Mouse (Mus musculus) liver, adult 2 months (tissue): ENCODE measurements around the gene Tango6.

ENCODE experiments used
- CTCF ChIP-seq: fragments of 200-500 bp; IDR thresholded peaks from 2 replicates; pipeline ENCODE4 v1.5.1; 2011; ENCODE audit warnings: low read depth, low read length, control low read depth
- POLR2A ChIP-seq: fragments of 200-500 bp; IDR thresholded peaks from 2 replicates; pipeline ENCODE4 v1.6.1; 2011; ENCODE audit warnings: low read length, control low read depth; ENCODE audit not compliant: insufficient read depth; ENCODE audit errors: extremely low read depth

DNA sequence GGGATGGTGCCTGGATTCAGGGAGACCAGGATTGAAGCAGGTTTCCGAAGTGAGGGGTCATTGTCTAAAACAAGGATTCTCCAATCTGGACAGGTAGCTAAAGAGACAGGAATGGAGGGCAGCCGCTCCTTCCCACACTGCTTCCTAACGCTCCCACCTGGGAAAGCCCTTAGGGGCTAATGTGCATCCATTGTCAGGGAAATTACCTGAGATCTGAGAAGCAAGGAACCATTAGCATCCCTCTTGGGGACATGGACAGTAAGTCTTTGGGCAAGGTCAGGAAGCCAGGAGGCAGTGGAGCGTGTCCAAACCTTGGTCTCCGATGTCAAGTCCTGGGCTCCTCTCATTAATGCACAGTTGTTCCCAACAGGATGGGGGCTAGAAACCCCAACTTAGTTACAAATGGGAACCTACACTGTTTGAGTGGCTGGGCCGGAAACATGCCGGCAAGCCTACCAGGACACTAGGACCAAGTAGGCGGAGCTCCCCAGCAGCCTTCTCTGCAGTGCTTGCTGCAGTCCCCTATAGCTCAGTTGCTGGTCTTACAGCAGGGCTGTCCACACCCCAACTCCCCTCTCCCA is 189.7 kb downstream of the Tango6 start:
- TF ChIP-seq CTCF (no peak), POLR2A (no peak)
